Mouse (Mus musculus) subcutaneous adipose tissue, adult 2 months (tissue): ENCODE data around the gene Hspe1. TPM values are rescaled to one million over a fixed set of nuclear protein-coding genes. Genes with fewer than 3 reads are reported as not detected.

ENCODE experiments used
- polyA plus RNA-seq: library from polyadenylated mRNA; depleted of rRNA; stranded (reverse); fragments of >200 nt; gene quantifications from 2 replicates; pipeline ENCODE4 v1.2.3, GENCODE M21; 2012; ENCODE audit warnings: low replicate concordance; rRNA removed

The Hspe1 gene
- 25.7 and 32.0 TPM in 2 replicates for polyA plus RNA-seq

DNA sequence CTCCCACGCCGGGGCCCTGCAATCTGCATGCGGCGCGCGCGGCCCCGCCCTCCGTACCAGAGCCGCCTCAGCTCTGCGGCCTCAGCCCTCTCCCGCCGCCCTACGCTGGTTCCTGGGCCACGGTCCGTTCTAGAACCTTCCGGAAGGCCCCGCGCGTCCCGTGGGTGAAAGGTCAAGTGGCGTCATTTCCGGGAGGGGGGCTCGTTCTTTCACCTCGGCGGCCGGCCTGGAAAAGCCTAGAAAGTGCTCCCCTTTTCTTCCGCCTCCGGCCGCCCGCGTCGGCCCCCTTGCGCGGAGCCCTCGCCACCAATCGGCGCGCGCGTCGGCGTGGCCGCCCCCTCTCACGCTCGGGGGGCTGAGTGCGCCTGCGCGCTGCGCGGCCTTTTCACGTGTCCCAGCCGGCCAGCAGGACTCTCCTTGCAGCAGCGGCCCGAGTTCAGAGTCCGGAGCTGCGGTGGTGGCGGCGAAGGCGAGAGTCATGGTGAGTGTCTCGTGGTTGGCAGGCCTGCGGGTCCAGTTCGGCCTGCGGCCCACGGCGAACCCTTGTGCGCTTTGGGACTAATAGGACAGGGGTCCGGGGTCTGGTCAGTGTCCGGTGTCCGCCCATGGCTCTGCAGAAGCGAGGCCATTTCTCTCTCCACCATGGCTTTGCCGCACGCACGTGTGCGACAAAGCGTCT lies at the start of gene Hspe1, which contains the start of gene Hspd1:
TSS of gene Hspe1 (plus strand) at position 201 of the 679 bp plus-strand sequence.
TSS of gene Hspd1 (minus strand) at position 312 of the 679 bp plus-strand sequence.

DNA sequence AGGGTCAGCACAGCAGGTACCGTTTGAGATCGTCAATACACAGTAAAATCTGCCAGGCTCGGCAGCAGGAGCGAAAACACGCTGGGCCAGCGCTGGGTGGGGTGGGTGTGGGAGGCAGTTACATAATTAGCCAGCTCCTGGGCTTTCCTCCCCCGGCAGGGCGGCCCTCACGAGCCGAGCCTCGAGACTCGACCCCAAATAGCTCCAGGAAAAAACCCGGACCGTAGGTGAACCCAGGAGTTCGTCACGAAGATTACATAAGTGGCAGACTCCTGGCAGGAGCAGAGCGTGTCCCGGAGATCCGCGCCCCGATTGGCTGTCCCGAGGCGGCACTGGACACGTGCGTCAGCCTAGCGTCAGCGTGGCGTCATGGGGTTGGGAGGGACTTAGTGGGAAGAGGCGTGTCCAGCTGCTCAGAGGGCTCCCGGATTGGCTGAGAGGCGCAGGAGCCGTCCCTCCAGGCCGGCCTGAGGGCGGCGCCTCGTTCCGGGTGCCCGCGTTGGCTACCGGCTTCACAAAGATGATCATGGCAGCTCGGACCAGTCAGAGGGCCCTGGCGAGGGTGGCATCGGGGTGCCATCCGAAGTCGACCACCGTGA lies 35.5 kb upstream of the Hspe1 start, which contains the start of gene Coq10b:
TSS of gene Coq10b (plus strand) at position 416 of the 599 bp plus-strand sequence.

DNA sequence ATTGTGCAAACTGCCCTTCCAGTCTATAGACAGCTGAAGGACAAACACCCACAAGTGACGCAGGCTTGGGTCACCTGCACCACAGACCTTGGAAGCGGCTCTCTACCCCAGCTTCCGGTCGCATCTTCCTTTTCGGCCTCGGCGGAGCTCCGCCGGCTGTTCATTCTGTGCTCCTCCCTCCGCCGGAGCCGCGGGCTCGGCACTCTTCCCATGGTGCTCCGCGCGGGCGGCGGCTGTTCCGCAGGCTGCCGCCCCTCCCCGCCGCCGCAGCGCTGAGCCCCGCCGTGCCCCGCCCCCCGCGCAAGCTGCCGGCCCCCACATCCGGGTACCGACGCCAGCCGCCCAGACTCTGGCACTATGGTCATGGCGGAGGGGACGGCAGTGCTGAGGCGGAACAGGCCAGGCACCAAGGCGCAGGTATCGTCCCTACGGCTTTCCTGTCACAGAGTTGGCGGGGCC lies 43.0 kb downstream of the Hspe1 start, which contains the start of gene Mob4:
TSS of gene Mob4 (plus strand) at position 289 of the 459 bp plus-strand sequence.

Other genes with a start within 250 kb of the Hspe1 start
- 14.1 and 26.3 TPM in 2 replicates for gene Ankrd44, start 161.7 kb upstream of the Hspe1 start, polyA plus RNA-seq
- gene Sf3b1, start 60.7 kb upstream of the Hspe1 start, polyA plus RNA-seq: 45.8 and 64.8 TPM in 2 replicates
- gene Coq10b, start 35.4 kb upstream of the Hspe1 start, polyA plus RNA-seq: 9.1 and 12.3 TPM in 2 replicates
- gene Hspd1, start 111 bp downstream of the Hspe1 start, polyA plus RNA-seq: 44.8 and 46.9 TPM in 2 replicates
- 11.6 and 14.5 TPM in 2 replicates for gene Mob4, start 43.1 kb downstream of the Hspe1 start, polyA plus RNA-seq
- gene Rftn2, start 138.7 kb downstream of the Hspe1 start, polyA plus RNA-seq: 2.8 and 5.7 TPM in 2 replicates
- gene Mars2, start 149.0 kb downstream of the Hspe1 start, polyA plus RNA-seq: 1.3 and 2.6 TPM in 2 replicates